Mouse (Mus musculus) mesoderm, embryonic 11.5 days (tissue): ENCODE results near the gene Cacna1c.
A peak's percentile ranks its signal among the peaks of the same experiment; 100 is the strongest.

ENCODE experiments used
- DNase-seq: peaks from one replicate; pipeline ENCODE4 v3.0.0-alpha.2; 2012; ENCODE audit warnings: low read depth, low spot score

Cacna1c gene

GRCm38 (mm10) chr6:119145109-119145508 is 51.1 kb downstream of the Cacna1c start:
- DNase-seq = no peak

GRCm38 (mm10) chr6:119139561-119139960 is 56.7 kb downstream of the Cacna1c start:
- no peak for DNase-seq

- no peak for DNase-seq
These were observed 58.5 kb downstream of the Cacna1c start for GRCm38 (mm10) chr6:119137768-119138167.

- no peak for DNase-seq
These were observed 63.4 kb downstream of the Cacna1c start for GRCm38 (mm10) chr6:119132863-119133262.

GRCm38 (mm10) chr6:119132111-119132735 is 64.0 kb downstream of the Cacna1c start:
- no peak for DNase-seq

GRCm38 (mm10) chr6:119129664-119130063 is 66.6 kb downstream of the Cacna1c start:
- DNase-seq = no peak

- DNase-seq = no peak
These were observed 67.7 kb downstream of the Cacna1c start for GRCm38 (mm10) chr6:119128521-119128920.

GRCm38 (mm10) chr6:119128076-119128475 is 68.1 kb downstream of the Cacna1c start:
- no peak for DNase-seq

GRCm38 (mm10) chr6:119126991-119127390 is 69.2 kb downstream of the Cacna1c start:
- no peak for DNase-seq

- DNase-seq = no peak
These were observed 77.8 kb downstream of the Cacna1c start for GRCm38 (mm10) chr6:119118371-119118770.

GRCm38 (mm10) chr6:119116290-119116689 is 79.9 kb downstream of the Cacna1c start:
- no peak for DNase-seq

- no peak for DNase-seq
These were observed 82.9 kb downstream of the Cacna1c start for GRCm38 (mm10) chr6:119113362-119113761.

- DNase-seq = no peak
These were observed 85.8 kb downstream of the Cacna1c start for GRCm38 (mm10) chr6:119110369-119110768.

- DNase-seq = peak; percentile 80
These were observed 87.5 kb downstream of the Cacna1c start for GRCm38 (mm10) chr6:119108466-119109394.

- DNase-seq = peak; percentile 31
These were observed 88.3 kb downstream of the Cacna1c start for GRCm38 (mm10) chr6:119107856-119108465.

- peak; percentile 73 for DNase-seq
These were observed 88.9 kb downstream of the Cacna1c start for GRCm38 (mm10) chr6:119107140-119107855.

GRCm38 (mm10) chr6:119106726-119107125 is 89.5 kb downstream of the Cacna1c start:
- DNase-seq = no peak

- DNase-seq = no peak
These were observed 90.3 kb downstream of the Cacna1c start for GRCm38 (mm10) chr6:119105651-119106595.

- peak; percentile 90 for DNase-seq
These were observed 92.0 kb downstream of the Cacna1c start for GRCm38 (mm10) chr6:119104246-119104645.

GRCm38 (mm10) chr6:119102936-119103335 is 93.3 kb downstream of the Cacna1c start:
- DNase-seq = no peak

- no peak for DNase-seq
These were observed 96.9 kb downstream of the Cacna1c start for GRCm38 (mm10) chr6:119099333-119099732.
